Mouse (Mus musculus) hematopoietic stem cell, adult 5-6 weeks (primary cell): ENCODE measurements around the gene Man1c1. TPM values are rescaled to one million over a fixed set of nuclear protein-coding genes. Genes with fewer than 3 reads are reported as not detected.
A peak's percentile ranks its signal among the peaks of the same experiment; 100 is the strongest.

ENCODE experiments used
- ATAC-seq, 2 experiments: fragments of 125-278 bp in 1 of 2; replicated peaks in 1 of 2; 2 replicates each; pipeline ENCODE4 v1.8.0; 2016 to 2017; ENCODE audit warnings: inconsistent platforms in 2 of 2, mild to moderate bottlenecking in 2 of 2, moderate number of reproducible peaks in 2 of 2, low read depth in 1 of 2, moderate TSS enrichment in 1 of 2; ENCODE audit not compliant: low FRiP score in 2 of 2, poor library complexity in 2 of 2, severe bottlenecking in 2 of 2, insufficient read depth in 1 of 2, low TSS enrichment in 1 of 2
- total RNA-seq: library from RNA; stranded (forward); fragments of 172-1452, 232-1000 nt; gene quantifications from 2 replicates; pipeline ENCODE4 v1.2.3, GENCODE M21; 2017

Man1c1 gene
- total RNA-seq, 1 experiment from 2014 or later = 4.4 TPM

DNA sequence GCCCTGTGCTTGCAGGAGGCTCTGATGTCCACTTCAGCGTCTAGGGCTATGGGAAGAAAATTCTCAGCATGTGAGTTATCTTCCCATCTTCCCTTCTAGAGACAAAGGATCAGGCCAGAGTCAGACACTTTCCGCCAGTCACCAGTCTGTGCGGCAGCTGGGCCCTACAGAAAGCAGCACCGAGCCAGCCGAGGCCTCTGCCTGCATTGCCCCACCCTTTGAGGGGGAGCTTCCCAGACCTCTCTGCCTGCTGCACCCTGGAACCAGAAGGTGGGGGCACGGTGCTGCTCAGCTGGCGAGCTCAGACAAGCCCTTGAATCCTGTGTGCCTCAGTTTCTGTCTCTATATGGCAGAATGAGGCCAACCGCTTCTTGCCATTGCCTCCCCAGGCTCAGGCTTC is 122.7 kb downstream of the Man1c1 start:
- ATAC-seq = no peak

- no peak for ATAC-seq
These were observed 123.5 kb downstream of the Man1c1 start for GRCm38 (mm10) chr4:134580351-134581148.

- no peak for ATAC-seq
These were observed 124.5 kb downstream of the Man1c1 start for GRCm38 (mm10) chr4:134579620-134580019.

DNA sequence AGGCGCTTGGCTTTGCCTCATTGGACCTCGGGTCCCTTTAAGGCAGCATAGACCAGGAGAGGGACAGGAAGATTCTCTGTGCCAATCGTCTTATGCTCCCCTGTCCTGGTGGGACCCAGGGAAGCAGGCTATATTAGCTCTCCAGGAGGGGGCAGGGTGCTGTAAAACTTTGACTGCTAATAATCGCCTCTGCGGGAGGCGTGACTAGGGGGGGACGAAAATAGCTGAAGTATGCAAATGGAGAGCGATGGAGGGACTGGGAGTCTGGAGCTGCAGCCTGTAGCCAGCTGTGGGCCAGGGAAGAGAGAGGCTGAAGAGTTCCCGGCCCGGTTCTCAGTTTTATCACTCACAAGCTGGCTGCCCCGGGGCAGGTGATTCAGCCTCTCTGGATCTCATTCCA is 124.9 kb downstream of the Man1c1 start:
- no peak for ATAC-seq

GRCm38 (mm10) chr4:134578407-134578806 is 125.7 kb downstream of the Man1c1 start:
- no peak for ATAC-seq

- no peak for ATAC-seq
These were observed 126.8 kb downstream of the Man1c1 start for GRCm38 (mm10) chr4:134577281-134577680.

DNA sequence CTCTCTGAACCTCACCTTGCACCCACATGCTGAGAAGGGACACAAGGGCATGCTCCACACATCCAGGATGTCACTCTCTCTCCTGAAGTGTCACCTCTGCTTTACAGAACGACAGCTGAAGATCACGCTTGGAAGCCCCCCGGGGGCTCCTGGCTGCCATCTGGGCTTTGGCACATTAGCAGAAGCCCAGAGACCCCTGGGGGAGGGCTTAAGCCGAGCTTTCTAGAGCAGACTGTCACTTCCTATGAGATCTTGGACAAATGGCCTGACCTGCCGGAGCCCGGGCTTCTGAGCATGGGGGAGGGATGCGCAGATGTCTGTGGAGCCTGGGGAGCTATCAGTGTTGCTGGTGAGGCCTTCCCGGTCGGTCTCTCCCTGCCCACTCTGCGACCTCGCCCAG is 128.6 kb downstream of the Man1c1 start:
- no peak for ATAC-seq

GRCm38 (mm10) chr4:134572449-134573300 is 131.4 kb downstream of the Man1c1 start:
- no peak for ATAC-seq

GRCm38 (mm10) chr4:134570704-134571451 is 133.2 kb downstream of the Man1c1 start:
- ATAC-seq = no peak

- ATAC-seq = no peak
These were observed 134.3 kb downstream of the Man1c1 start for GRCm38 (mm10) chr4:134569831-134570230.

- ATAC-seq = no peak
These were observed 134.9 kb downstream of the Man1c1 start for GRCm38 (mm10) chr4:134569205-134569604.

DNA sequence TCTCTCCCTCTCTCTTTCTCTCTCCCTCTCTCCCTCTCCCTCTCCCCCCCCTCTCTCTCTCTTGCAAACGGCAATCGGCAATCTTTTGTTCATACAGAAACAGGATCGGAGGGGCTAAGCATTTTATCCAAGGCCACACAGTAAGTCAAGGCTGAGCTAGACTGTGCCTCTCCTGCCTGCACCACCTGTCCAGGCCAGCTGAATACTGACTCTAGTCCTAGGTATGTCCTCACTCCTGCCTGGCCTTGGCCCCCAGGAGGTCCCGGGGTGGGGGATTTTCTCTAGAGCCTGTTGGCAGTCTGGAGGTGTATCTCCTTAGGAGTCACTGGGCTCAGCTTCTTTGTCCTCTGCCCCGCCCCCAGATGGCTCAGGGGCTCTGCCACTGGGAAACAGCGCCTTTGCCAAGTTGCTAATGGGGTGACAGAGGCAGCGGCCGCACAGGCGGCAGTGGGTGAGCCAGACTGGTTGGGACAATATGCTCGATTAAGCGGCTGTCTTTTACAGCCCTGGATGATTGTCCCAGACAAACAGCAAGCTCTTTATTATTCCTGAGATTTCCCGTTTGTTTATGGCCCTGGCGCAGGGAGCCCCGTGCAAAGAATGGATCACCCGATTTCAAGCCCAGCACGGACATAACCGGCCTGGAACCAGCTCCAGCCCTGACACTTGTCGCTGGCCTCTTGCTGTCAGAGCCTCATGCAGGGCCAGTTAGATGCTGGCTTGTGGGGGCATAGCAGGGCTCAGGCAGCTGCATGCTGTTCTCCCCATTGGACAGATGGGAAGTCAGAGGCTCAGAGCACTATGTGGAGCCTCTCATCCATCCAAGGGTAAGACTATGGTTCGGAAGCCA is 136.5 kb downstream of the Man1c1 start:
- no peak for ATAC-seq

DNA sequence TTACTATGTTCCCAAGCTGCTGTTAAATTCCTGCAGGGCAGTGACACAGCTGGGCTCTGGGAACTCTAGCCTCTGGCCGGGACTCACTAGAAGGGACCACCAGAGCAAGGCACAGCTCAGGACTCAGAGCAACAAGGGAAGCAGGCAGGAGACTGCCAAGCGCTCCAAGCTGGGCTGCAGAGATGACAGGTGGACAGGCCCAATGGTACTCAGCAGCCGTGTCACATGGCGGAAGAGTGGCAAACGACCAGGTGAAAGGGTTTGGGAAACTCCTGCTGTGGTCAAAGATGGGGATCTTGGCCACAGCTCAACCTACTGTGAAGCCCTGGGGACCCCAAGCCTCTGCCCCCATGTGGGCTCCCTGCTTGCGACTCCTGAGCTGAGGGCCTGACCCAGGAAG is 140.0 kb downstream of the Man1c1 start:
- no peak for ATAC-seq

GRCm38 (mm10) chr4:134563624-134564023 is 140.5 kb downstream of the Man1c1 start:
- ATAC-seq = no peak

DNA sequence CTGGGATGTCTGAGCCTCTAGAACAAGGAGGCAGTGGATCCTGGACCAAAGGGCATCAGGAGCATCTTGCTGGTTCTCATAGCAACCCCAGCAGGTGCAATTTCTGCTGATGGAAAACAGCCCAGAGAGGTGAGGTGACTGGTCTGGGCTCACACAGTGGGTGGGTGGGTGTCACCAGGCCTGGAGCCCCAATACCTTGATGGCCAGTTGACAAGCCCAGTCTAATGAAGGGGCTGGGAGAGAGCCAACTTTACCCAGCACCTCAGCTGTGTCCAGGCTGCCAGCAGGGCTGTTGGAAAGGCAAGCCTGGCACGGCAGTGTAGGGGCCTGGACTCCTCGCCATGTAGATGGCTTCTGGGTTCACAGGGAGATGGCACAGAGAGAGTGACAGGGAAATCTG is 142.1 kb downstream of the Man1c1 start:
- ATAC-seq = no peak

- no peak for ATAC-seq
These were observed 143.4 kb downstream of the Man1c1 start for GRCm38 (mm10) chr4:134560699-134561098.

GRCm38 (mm10) chr4:134559154-134559553 is 144.9 kb downstream of the Man1c1 start:
- ATAC-seq = 0 out of 4 replicates have a peak, but pooled peaks of 1 of the 2 experiments have one; percentile 19
